Mouse (Mus musculus) adrenal gland (tissue): ENCODE measurements at regions not wholly inside any gene's neighbourhood (a gene's known extent, or its start where the extent isn't known, plus 50 kb on each side); places are given as distances from the start of the nearest gene placed in this dataset.
"Not testable (repeated sequence)": the region's sequence is repeated elsewhere in the genome, so short reads cannot be mapped to it uniquely, and the experiment has no call there.

ENCODE experiments used
- intact Hi-C: fragments of 180-260 bp; cut with DNase I; formaldehyde crosslinking; loops from one replicate; pipeline ENCODE4 v1.15.1; 2025

GRCm38 (mm10) chr8:78064161-78064560 is 148.9 kb upstream of the Ttc29 start:
- intact Hi-C loops = loop anchor here (5.0 to 10.0 kb wide), 3 partner anchors 138 to 841 kb away; no protein-coding TSS in a partner anchor

GRCm38 (mm10) chr8:78065890-78066493 is 147.1 kb upstream of the Ttc29 start:
- intact Hi-C loops = loop anchor here (10.0 kb wide), 1 partner anchor 839 kb away; no protein-coding TSS in a partner anchor

DNA sequence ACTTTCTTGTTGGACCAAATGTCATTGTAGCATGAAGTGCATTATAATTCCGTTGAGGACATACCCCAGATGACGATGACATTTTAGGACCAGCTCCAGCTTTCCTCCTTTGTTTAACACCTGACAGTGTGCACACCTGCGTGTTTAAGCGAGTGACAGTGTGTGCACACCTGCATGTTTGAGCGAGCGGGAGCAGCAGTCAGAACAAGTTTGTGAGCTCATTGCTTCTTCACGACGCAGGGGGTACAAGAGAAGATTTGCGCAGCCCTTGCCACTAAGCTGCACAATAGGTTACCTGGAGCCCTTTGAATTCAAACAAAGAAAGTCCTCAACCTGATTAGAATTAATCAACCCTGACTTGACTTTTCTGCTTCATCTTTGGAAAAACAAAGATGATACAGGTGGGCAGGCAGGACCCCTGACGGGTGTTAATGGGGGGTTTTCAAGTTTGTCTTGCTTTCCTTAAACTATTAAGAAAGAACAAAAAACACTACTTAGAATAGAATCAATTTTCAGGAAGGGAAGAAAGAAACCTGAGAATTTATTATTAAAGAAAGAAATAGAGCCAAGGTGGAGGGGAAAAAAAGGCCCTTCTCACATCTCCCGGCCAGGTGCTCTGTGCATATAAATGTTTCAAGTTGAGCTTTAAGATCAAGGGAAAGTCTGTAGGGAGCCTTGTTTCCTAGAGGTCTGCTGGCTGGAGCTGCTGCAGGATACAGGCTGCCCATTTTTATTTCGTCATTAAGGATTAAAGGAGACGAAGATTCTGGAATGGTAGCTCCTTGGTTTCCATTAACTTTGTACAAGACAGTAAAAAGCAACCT is 144.8 kb upstream of the Ttc29 start:
- intact Hi-C loops = loop anchor here (10.0 kb wide), 1 partner anchor 837 kb away; no protein-coding TSS in a partner anchor

- intact Hi-C loops = loop anchor here (10.0 kb wide), 1 partner anchor 661 kb away; no protein-coding TSS in a partner anchor
Measured at GRCm38 (mm10) chr8:78073821-78074220, 139.3 kb upstream of the Ttc29 start.

GRCm38 (mm10) chr8:78077122-78077521 is 136.0 kb upstream of the Ttc29 start:
- intact Hi-C loops = loop anchor here (10.0 kb wide), 1 partner anchor 658 kb away; no protein-coding TSS in a partner anchor

DNA sequence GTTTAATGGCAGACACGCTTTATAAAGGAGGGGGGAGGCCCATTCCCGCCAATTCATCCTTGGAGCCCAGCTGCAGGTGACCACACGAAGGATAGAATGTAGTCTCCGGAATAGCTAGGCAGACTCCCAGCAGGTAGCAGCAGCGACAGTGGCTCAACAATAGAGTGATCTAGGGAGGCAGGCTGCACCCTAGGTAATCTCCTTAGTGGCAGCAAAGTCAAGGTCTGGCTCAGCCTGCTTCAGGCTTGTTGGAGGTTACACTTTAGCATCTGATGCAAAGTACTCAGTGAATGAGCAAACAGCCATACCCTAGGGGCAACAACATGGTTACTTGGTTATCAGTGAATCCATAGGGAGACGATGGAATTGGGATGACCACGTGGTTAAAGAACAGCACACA is 131.7 kb upstream of the Ttc29 start:
- intact Hi-C loops = not testable (repeated sequence)

DNA sequence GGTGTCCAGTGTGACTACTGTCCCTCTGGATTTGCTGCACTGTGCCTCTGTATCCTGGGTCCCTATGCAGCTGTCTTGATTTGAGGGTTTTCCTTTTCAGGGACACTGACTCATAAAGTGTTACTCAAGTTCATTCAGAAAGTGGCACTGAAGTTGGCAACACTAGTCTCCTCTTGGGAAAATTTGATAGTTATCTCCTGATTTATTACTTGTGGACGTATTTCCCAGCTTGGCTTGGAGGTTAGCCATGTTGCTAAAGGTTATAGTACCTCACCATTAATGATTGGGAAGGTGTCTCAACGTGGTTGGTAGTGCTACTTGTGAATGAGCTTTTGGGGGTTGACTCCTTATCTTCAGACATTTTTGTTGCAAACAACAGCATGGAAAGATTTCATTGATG is 130.1 kb upstream of the Ttc29 start:
- intact Hi-C loops = no loop called here

GRCm38 (mm10) chr8:78086361-78086760 is 126.7 kb upstream of the Ttc29 start:
- intact Hi-C loops = no loop called here

GRCm38 (mm10) chr8:78090382-78091122 is 122.5 kb upstream of the Ttc29 start:
- intact Hi-C loops = no loop called here

GRCm38 (mm10) chr8:78096383-78096782 is 116.7 kb upstream of the Ttc29 start:
- intact Hi-C loops = no loop called here

DNA sequence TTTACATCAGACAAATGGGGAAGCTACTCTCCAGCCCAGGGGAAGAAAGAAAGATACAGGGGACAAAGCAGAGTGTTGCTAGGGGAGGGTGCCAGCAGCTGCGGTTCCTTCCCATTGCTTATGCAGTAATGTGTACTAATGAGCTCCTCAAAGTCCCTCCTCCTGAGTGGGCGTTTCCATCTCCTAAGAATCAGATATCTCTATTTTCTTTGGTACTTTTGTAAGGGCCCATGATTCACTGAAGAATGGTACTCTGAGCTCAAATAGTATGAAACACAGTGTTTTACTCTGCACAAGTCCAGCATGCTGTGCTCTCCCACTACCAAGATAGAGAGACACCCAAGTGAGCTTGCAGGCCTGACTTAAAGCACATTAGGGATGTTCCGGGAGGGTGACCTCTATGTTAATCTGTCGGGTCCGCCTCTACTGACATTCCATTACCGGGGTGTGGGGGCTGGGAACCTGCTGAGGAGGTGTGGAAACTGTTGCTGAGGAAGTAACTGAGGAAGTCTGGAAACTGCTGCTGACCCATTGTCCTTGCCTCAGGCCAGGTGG is 114.8 kb upstream of the Ttc29 start:
- intact Hi-C loops = no loop called here

DNA sequence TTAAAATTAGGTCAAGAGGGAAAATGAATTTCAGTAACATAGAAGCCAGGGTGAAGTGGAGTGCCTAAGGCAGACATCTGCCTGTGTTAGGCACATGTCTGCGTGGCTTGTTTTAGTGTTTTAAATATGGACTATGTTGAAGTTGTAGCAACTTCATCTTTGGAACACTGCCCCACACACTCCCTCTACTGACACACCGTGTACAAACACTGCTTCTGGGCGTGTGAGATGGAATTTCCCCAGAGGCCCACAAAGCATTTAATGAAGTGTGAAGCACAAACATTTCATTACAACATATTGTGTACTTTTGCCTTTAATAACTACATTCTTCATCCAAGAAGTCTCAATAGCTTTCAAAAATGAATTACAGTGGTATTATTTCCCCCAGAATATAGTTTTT is 114.0 kb upstream of the Ttc29 start:
- intact Hi-C loops = no loop called here

- intact Hi-C loops = no loop called here
Measured at GRCm38 (mm10) chr8:78107339-78107738, 105.8 kb upstream of the Ttc29 start.

DNA sequence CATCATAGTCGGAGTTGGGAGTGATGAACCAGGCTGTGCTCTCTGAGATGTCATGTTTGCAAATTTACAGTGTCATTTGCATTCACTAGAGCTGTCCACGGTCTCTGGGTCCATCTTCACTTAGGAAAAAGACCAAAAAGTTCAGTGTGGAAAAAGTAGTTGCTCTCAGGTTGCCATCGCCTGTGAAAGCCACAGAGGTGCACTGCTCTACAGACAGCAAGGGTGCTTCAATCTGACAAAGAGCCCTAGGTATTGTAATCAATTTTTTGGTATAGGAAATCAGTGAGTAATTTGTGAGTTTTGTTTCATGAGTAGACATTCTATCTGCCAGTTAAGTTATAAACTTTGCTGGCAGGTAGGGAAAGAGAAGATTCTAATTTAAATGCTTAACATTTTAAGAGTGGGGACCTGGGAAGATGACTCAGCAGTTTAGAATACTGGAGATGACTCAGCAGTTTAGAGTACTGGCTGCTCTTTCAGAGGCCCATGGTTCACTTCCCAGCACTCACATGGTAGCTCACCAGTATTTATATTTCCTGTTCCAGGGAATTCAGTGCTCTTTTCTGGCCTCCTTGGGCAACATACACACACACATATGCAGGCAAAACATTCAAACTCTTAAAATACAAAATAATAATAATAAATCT is 103.0 kb upstream of the Ttc29 start:
- intact Hi-C loops = no loop called here

GRCm38 (mm10) chr8:78113105-78113504 is 100.0 kb upstream of the Ttc29 start:
- intact Hi-C loops = no loop called here

- intact Hi-C loops = no loop called here
Measured at GRCm38 (mm10) chr8:78114512-78114911, 98.6 kb upstream of the Ttc29 start.

DNA sequence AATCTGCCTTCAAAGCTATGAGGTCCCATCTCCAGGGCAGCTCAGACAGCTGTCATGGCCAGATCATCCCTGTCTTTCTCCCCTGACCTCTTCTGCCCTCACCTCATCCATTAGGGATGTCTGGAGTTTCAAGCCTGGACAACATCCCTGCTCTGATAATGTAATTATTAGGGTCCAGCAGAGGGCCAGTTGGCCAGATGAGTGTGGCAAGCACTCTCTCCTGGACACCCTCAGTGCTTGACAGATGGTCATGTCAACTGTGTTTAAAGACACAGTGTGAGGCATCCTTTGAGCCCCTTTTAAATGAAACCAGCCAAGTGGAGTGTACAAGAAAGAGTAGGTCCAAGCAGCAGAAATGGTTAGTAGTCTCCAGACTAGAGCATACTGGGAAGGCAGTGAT is 95.9 kb upstream of the Ttc29 start:
- intact Hi-C loops = no loop called here

DNA sequence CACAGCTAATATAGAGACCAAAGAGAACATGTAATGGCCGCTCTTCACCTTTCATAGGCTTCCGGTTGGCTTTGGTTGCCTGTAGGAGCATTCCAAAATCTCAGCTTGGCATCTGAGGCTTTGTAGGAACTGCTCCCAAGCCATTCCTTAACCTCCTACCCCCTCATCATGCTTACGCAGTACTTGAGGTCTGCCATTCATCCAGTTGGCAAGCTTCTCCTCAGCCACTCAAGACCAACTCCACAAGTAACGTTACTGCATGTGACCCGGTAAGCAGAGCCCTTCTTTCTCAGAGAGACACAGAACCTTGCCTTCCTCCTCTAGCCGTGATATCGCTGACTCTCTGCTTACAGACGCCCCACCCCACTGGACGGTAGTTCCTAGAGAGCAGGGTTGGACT is 94.6 kb upstream of the Ttc29 start:
- intact Hi-C loops = no loop called here

- intact Hi-C loops = no loop called here
Measured at GRCm38 (mm10) chr8:78119682-78120081, 93.4 kb upstream of the Ttc29 start.

- intact Hi-C loops = no loop called here
Measured at GRCm38 (mm10) chr8:78124248-78124647, 88.8 kb upstream of the Ttc29 start.

- intact Hi-C loops = loop anchor here (2.0 kb wide), 1 partner anchor 65 kb away; no protein-coding TSS in a partner anchor
Measured at GRCm38 (mm10) chr8:78127852-78128251, 85.2 kb upstream of the Ttc29 start.
